Mouse (Mus musculus) liver, embryonic 16.5 days (tissue): ENCODE data around the gene Ppp1ca. TPM values are rescaled to one million over a fixed set of nuclear protein-coding genes. Genes with fewer than 3 reads are reported as not detected.
A peak's percentile ranks its signal among the peaks of the same experiment; 100 is the strongest.

Source experiments
- ATAC-seq: fragments of 200-750 bp; cut with Nextera tagmentation; 2 replicates; pipeline ENCODE4 v1.8.0; 2017; ENCODE audit warnings: low read depth, mild to moderate bottlenecking, moderate number of reproducible peaks, moderate library complexity
- H3K27ac ChIP-seq: fragments of 300-500 bp; sonication (generic); 2 replicates; pipeline ENCODE4 v1.5.1; 2014; ENCODE audit warnings: mild to moderate bottlenecking, low read length
- H3K27me3 ChIP-seq: fragments of 300-500 bp; sonication (generic); 2 replicates; pipeline ENCODE4 v1.6.1; 2014; ENCODE audit warnings: low read depth, low read length, mixed read lengths; ENCODE audit not compliant: control insufficient read depth, insufficient read depth
- H3K36me3 ChIP-seq: fragments of 300-500 bp; sonication (generic); 2 replicates; pipeline ENCODE4 v1.6.1; 2014; ENCODE audit warnings: mild to moderate bottlenecking; ENCODE audit not compliant: control insufficient read depth, insufficient read depth
- H3K4me1 ChIP-seq: fragments of 300-500 bp; sonication (generic); 2 replicates; pipeline ENCODE4 v1.6.1; 2014; ENCODE audit warnings: low read depth, low read length, mixed read lengths; ENCODE audit not compliant: control insufficient read depth
- H3K4me2 ChIP-seq: fragments of 300-500 bp; sonication (generic); 2 replicates; pipeline ENCODE4 v1.6.1; 2014; ENCODE audit warnings: low read depth, low read length, mixed read lengths
- H3K4me3 ChIP-seq: fragments of 300-500 bp; sonication (generic); 2 replicates; pipeline ENCODE4 v1.5.1; 2014; ENCODE audit warnings: low read depth, mild to moderate bottlenecking, low read length
- H3K9ac ChIP-seq: fragments of 300-500 bp; sonication (generic); 2 replicates; pipeline ENCODE4 v1.6.1; 2014; ENCODE audit warnings: low read depth, low read length
- H3K9me3 ChIP-seq: fragments of 300-500 bp; sonication (generic); replicated peaks from 2 replicates; pipeline ENCODE4 v1.6.1; 2016; ENCODE audit warnings: low read length; ENCODE audit not compliant: control insufficient read depth
- WGBS: fragments of 180-500 bp; shearing (Covaris S2); extraction: QIAGEN DNeasy Blood & Tissue Kit; methylation state at CpG from one replicate; pipeline ENCODE4 v1.1.7; 2014; ENCODE audit not compliant: insufficient replicate concordance; 5-methylcytosine and 5-hydroxymethylcytosine counted together
- polyA plus RNA-seq: library from polyadenylated mRNA; unstranded; fragments of >200 nt; fragmentation: Nextera tagmentation; extraction: Ambion mirVana; gene quantifications from 2 replicates; pipeline ENCODE4 v1.2.1, GENCODE M21; 2015

Gene Ppp1ca
- polyA plus RNA-seq, 1 experiment from 2014 or later: 380 TPM

GRCm38 (mm10) chr19:4211891-4212588 is 20.2 kb downstream of the Ppp1ca start:
- H3K9ac ChIP-seq: no peak overlapping the region
- H3K4me2 ChIP-seq: no peak overlapping the region
- no peak for ATAC-seq
- WGBS: 37% methylated on average over 4 of the region's 4 CpGs
- H3K4me3 ChIP-seq: no peak overlapping the region
- no peaks in the 10 kb centered on the region for H3K36me3 ChIP-seq
- no peak overlapping the region for H3K27ac ChIP-seq
- H3K27me3 ChIP-seq: peaks cover 64% of the 10 kb centered on the region
- H3K9me3 ChIP-seq: no peaks in the 10 kb centered on the region
- peaks cover 16% of the 10 kb centered on the region for H3K4me1 ChIP-seq

- H3K9me3 ChIP-seq: no peaks in the 10 kb centered on the region
- H3K36me3 ChIP-seq: no peaks in the 10 kb centered on the region
- H3K9ac ChIP-seq: no peak overlapping the region
- peak overlapping the region; percentile 59; the same call in 1 of the 2 replicates for H3K4me3 ChIP-seq
- no peak overlapping the region for H3K27ac ChIP-seq
- H3K27me3 ChIP-seq: peaks cover 77% of the 10 kb centered on the region
- no peak overlapping the region for H3K4me2 ChIP-seq
- no peak for ATAC-seq
- peaks cover 16% of the 10 kb centered on the region for H3K4me1 ChIP-seq
- 6% methylated on average over 9 of the region's 9 CpGs for WGBS
Measured at GRCm38 (mm10) chr19:4213524-4213974, 21.7 kb downstream of the Ppp1ca start.

- H3K9me3 ChIP-seq: no peaks in the 10 kb centered on the region
- H3K4me3 ChIP-seq: peak within 1 kb of the TSS; percentile 59
- H3K27me3 ChIP-seq: peaks cover 77% of the 10 kb centered on the region
- peak within 1 kb of the TSS; percentile 61 for H3K9ac ChIP-seq
- H3K4me1 ChIP-seq: peaks cover 16% of the 10 kb centered on the region
- 1% methylated on average over 42 of the region's 49 CpGs for WGBS
- H3K27ac ChIP-seq: peak within 1 kb of the TSS; percentile 35; the same call in 1 of the 2 replicates
- peak; percentile 17; the same call in 1 of the 2 replicates for ATAC-seq
- H3K4me2 ChIP-seq: peak within 1 kb of the TSS; percentile 74
- no peaks in the 10 kb centered on the region for H3K36me3 ChIP-seq
Measured at GRCm38 (mm10) chr19:4214071-4214770, 22.4 kb downstream of the Ppp1ca start, which contains the start of the genes Clcf1 and AC109138.7. Clcf1 (plus strand) TSS chr19:4214238. AC109138.7 (plus strand) TSS chr19:4214357.

- Histone ChIP-seq H3K4me1 (peaks cover 16% of the 10 kb centered on the region), H3K36me3 (no peaks in the 10 kb centered on the region), H3K27me3 (peaks cover 77% of the 10 kb centered on the region), H3K27ac (peak overlapping the region; percentile 35; the same call in 1 of the 2 replicates), H3K9me3 (no peaks in the 10 kb centered on the region), H3K9ac (peak overlapping the region; percentile 61), H3K4me2 (peak overlapping the region; percentile 74), H3K4me3 (peak overlapping the region; percentile 59)
- peak; percentile 49 for ATAC-seq
- WGBS: under 1% methylated on average over 47 of the region's 81 CpGs
Measured at GRCm38 (mm10) chr19:4214771-4215450, 23.0 kb downstream of the Ppp1ca start.

GRCm38 (mm10) chr19:4215451-4215840 is 23.6 kb downstream of the Ppp1ca start:
- Histone ChIP-seq H3K4me1 (peaks cover 21% of the 10 kb centered on the region), H3K9ac (peak overlapping the region; percentile 61), H3K9me3 (no peaks in the 10 kb centered on the region), H3K4me2 (peak overlapping the region; percentile 74), H3K27ac (no peak overlapping the region), H3K4me3 (peak overlapping the region; percentile 59), H3K36me3 (no peaks in the 10 kb centered on the region), H3K27me3 (peaks cover 76% of the 10 kb centered on the region)
- 2% methylated on average over 15 of the region's 21 CpGs for WGBS
- ATAC-seq: no peak

GRCm38 (mm10) chr19:4216041-4216685 is 24.3 kb downstream of the Ppp1ca start:
- Histone ChIP-seq H3K9ac (no peak overlapping the region), H3K36me3 (no peaks in the 10 kb centered on the region), H3K4me1 (peaks cover 25% of the 10 kb centered on the region), H3K27ac (no peak overlapping the region), H3K4me3 (no peak overlapping the region), H3K4me2 (no peak overlapping the region), H3K27me3 (peaks cover 74% of the 10 kb centered on the region), H3K9me3 (no peaks in the 10 kb centered on the region)
- WGBS: 12% methylated on average over 14 of the region's 14 CpGs
- ATAC-seq: no peak

- Histone ChIP-seq H3K9ac (no peak overlapping the region), H3K27me3 (peaks cover 69% of the 10 kb centered on the region), H3K9me3 (no peaks in the 10 kb centered on the region), H3K4me2 (no peak overlapping the region), H3K4me1 (peaks cover 30% of the 10 kb centered on the region), H3K36me3 (no peaks in the 10 kb centered on the region), H3K27ac (no peak overlapping the region), H3K4me3 (no peak overlapping the region)
- 43% methylated on average over 5 of the region's 5 CpGs for WGBS
- ATAC-seq: no peak
Measured at GRCm38 (mm10) chr19:4217140-4217539, 25.3 kb downstream of the Ppp1ca start.

GRCm38 (mm10) chr19:4217855-4218254 is 26.0 kb downstream of the Ppp1ca start:
- 48% methylated on average over 3 of the region's 3 CpGs for WGBS
- H3K9me3 ChIP-seq: no peaks in the 10 kb centered on the region
- no peak overlapping the region for H3K27ac ChIP-seq
- H3K4me1 ChIP-seq: peaks cover 30% of the 10 kb centered on the region
- peaks cover 62% of the 10 kb centered on the region for H3K27me3 ChIP-seq
- H3K9ac ChIP-seq: no peak overlapping the region
- no peaks in the 10 kb centered on the region for H3K36me3 ChIP-seq
- no peak for ATAC-seq
- no peak overlapping the region for H3K4me2 ChIP-seq
- no peak overlapping the region for H3K4me3 ChIP-seq
